Mouse (Mus musculus): ENCODE data around the gene Olfr385. TPM values are rescaled to one million over a fixed set of nuclear protein-coding genes. Genes with fewer than 3 reads are reported as not detected.
"Not testable (repeated sequence)": the region's sequence is repeated elsewhere in the genome, so short reads cannot be mapped to it uniquely, and the experiment has no call there.

Olfr385 gene
- total RNA-seq (2014; rRNA removed; ENCODE audit: low replicate concordance) (not detected in 2 replicates), polyA plus RNA-seq (2015; fragmentation: Nextera tagmentation; extraction: Ambion mirVana) (not detected in 2 replicates)

DNA sequence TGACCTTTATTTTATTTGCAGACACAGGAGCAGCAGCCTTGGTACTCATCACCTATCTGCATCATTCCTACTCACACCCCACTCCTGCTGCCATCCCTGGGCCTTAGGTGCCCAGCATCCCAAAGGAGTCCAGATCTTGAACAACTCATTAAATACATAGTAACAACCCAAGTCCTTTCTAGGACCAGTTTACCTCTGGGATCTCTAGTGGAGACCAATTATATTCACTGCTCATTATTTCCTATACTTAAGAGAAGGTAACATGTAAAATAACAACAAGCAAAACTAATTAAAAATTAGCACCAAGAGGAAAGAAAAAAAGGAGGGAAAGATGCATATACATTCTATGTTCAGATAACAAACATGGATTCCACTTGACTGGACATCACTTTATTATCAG is at the start of gene Olfr385:
Gene Olfr385 (minus strand): TSS at position 101 of the 400 bp plus-strand sequence.
- H3K4me1 ChIP-seq (ENCODE audit: control insufficient read depth, insufficient read depth) = no peaks in the 10 kb centered on the region

DNA sequence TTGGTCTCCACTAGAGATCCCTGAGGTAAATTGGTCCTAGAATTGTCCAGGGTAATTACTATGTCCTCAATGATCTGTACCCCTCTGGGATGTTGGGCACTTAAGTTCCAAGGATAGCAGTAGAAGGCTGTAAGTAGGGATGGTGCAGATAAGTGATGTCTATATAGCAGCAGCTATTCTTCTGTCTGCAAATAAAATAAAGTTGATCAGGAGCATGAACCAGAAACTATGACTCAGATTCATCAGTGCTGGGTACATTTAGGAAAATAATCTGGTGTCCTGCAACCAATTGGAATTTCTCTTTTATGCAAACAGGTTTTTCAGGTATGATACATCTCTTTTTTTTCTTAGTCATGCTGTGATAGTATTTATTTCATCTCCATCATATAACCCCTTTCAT is 5.5 kb upstream of the Olfr385 start, which contains the start of gene Olfr384:
Gene Olfr384 (plus strand): TSS at position 301 of the 400 bp plus-strand sequence.
- H3K9me3 ChIP-seq (replicated peaks; ENCODE audit: control insufficient read depth, low read length) = 0 out of 2 replicates have a peak, but pooled peaks cover 4% of the 10 kb centered on the region
- no peak for DNase-seq (ENCODE audit: low spot score)
- no peaks in the 10 kb centered on the region for H3K4me1 ChIP-seq (ENCODE audit: control insufficient read depth, insufficient read depth)
- no peak within 1 kb of the TSS for H3K4me2 ChIP-seq (ENCODE audit: low read depth, low read length)
- no peak within 1 kb of the TSS for H3K9ac ChIP-seq (replicated peaks; ENCODE audit: low read depth, low read length)
- TF ChIP-seq CTCF (IDR thresholded peaks at IDR 0.05; ENCODE audit: low read depth) = no peak
- no peak for TF ChIP-seq EP300 (IDR thresholded peaks at IDR 0.05; ENCODE audit: low read depth)
- no peak within 1 kb of the TSS for H3K4me3 ChIP-seq (ENCODE audit: low read depth, low read length)
- ATAC-seq (ENCODE audit: insufficient read depth, low read depth) = no peak
- H3K27ac ChIP-seq (ENCODE audit: low read depth) = no peak within 1 kb of the TSS
- H3K27me3 ChIP-seq (ENCODE audit: control insufficient read depth, insufficient read depth, low read length) = no peaks in the 10 kb centered on the region
- no peaks in the 10 kb centered on the region for H3K36me3 ChIP-seq (replicated peaks; ENCODE audit: control insufficient read depth, insufficient read depth, low read length)

More for the DNA sequence above, at the start of gene Olfr385:
- no peak for TF ChIP-seq CTCF (IDR thresholded peaks at IDR 0.05; ENCODE audit: low read depth)
- TF ChIP-seq EP300 (IDR thresholded peaks at IDR 0.05; ENCODE audit: low read depth) = no peak
- no peak for DNase-seq (ENCODE audit: low spot score)
- no peaks in the 10 kb centered on the region for H3K27me3 ChIP-seq (ENCODE audit: control insufficient read depth, insufficient read depth, low read length)
- H3K9ac ChIP-seq (replicated peaks; ENCODE audit: low read depth, low read length) = no peak within 1 kb of the TSS
- no peak within 1 kb of the TSS for H3K4me2 ChIP-seq (ENCODE audit: low read depth, low read length)
- no peaks in the 10 kb centered on the region for H3K36me3 ChIP-seq (replicated peaks; ENCODE audit: control insufficient read depth, insufficient read depth, low read length)
- H3K9me3 ChIP-seq (replicated peaks; ENCODE audit: control insufficient read depth, low read length) = no peaks in the 10 kb centered on the region
- no peak within 1 kb of the TSS for H3K4me3 ChIP-seq (ENCODE audit: low read depth, low read length)
- no peak for ATAC-seq (ENCODE audit: insufficient read depth, low read depth)
- H3K27ac ChIP-seq (ENCODE audit: low read depth) = no peak within 1 kb of the TSS

GRCm38 (mm10) chr11:73583188-73583587 is 9.6 kb downstream of the Olfr385 start:
- not testable (repeated sequence) for H3K4me3 ChIP-seq (ENCODE audit: low read depth, low read length); H3K27me3 ChIP-seq (ENCODE audit: control insufficient read depth, insufficient read depth, low read length); H3K9me3 ChIP-seq (replicated peaks; ENCODE audit: control insufficient read depth, low read length); H3K4me1 ChIP-seq (ENCODE audit: control insufficient read depth, insufficient read depth); ATAC-seq (ENCODE audit: insufficient read depth, low read depth); DNase-seq (ENCODE audit: low spot score); H3K27ac ChIP-seq (ENCODE audit: low read depth); H3K4me2 ChIP-seq (ENCODE audit: low read depth, low read length); H3K9ac ChIP-seq (replicated peaks; ENCODE audit: low read depth, low read length); H3K36me3 ChIP-seq (replicated peaks; ENCODE audit: control insufficient read depth, insufficient read depth, low read length)
- WGBS = 50% methylated on average over 1 of the region's 1 CpGs

DNA sequence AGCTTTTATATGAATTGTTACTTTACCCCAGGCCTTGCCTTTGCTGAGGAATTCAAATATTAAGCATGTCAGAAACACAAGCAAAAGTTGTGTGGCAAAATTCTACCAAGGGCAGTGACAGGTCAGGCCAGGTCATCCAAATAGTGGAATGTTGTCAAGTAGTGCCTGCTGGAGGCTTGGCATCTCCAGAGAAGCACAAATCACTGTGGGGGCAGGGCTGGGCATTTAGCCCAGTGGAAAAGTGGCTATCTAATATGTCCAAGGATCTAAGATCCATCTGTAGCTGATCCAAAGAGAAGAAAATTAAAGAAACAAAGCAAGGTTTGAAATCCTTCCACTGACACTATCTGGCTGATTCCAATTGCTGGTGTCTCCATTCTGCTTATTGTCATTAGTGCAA is 12.9 kb downstream of the Olfr385 start:
- no peak for TF ChIP-seq CTCF (IDR thresholded peaks at IDR 0.05; ENCODE audit: low read depth)
- no peak for TF ChIP-seq EP300 (IDR thresholded peaks at IDR 0.05; ENCODE audit: low read depth)
- H3K36me3 ChIP-seq (replicated peaks; ENCODE audit: control insufficient read depth, insufficient read depth, low read length) = no peaks in the 10 kb centered on the region
- no peak overlapping the region for H3K9ac ChIP-seq (replicated peaks; ENCODE audit: low read depth, low read length)
- no peak overlapping the region for H3K4me2 ChIP-seq (ENCODE audit: low read depth, low read length)
- H3K4me3 ChIP-seq (ENCODE audit: low read depth, low read length) = no peak overlapping the region
- H3K27me3 ChIP-seq (ENCODE audit: control insufficient read depth, insufficient read depth, low read length) = no peaks in the 10 kb centered on the region
- no peak overlapping the region for H3K27ac ChIP-seq (ENCODE audit: low read depth)
- 0 out of 2 replicates have a peak, but pooled peaks cover 4% of the 10 kb centered on the region for H3K9me3 ChIP-seq (replicated peaks; ENCODE audit: control insufficient read depth, low read length)
- H3K4me1 ChIP-seq (ENCODE audit: control insufficient read depth, insufficient read depth) = no peaks in the 10 kb centered on the region
- ATAC-seq (ENCODE audit: insufficient read depth, low read depth) = no peak
- DNase-seq (ENCODE audit: low spot score) = no peak

Other genes with a start within 250 kb of the Olfr385 start
- not detected in 2 replicates for gene Olfr20, start 242.2 kb downstream of the Olfr385 start, total RNA-seq (2014; rRNA removed; ENCODE audit: low replicate concordance)
- gene Olfr20, start 242.2 kb downstream of the Olfr385 start, polyA plus RNA-seq (2015; fragmentation: Nextera tagmentation; extraction: Ambion mirVana) = not detected in 2 replicates
- gene Olfr376, start 221.8 kb downstream of the Olfr385 start, total RNA-seq (2014; rRNA removed; ENCODE audit: low replicate concordance) = not detected in 2 replicates
- gene Olfr376, start 221.8 kb downstream of the Olfr385 start, polyA plus RNA-seq (2015; fragmentation: Nextera tagmentation; extraction: Ambion mirVana) = not detected in 2 replicates
- gene Olfr1, start 193.4 kb downstream of the Olfr385 start, total RNA-seq (2014; rRNA removed; ENCODE audit: low replicate concordance) = not detected in 2 replicates
- gene Olfr1, start 193.4 kb downstream of the Olfr385 start, polyA plus RNA-seq (2015; fragmentation: Nextera tagmentation; extraction: Ambion mirVana) = not detected in 2 replicates
- gene Olfr378, start 164.5 kb downstream of the Olfr385 start, total RNA-seq (2014; rRNA removed; ENCODE audit: low replicate concordance) = not detected in 2 replicates
- gene Olfr378, start 164.5 kb downstream of the Olfr385 start, polyA plus RNA-seq (2015; fragmentation: Nextera tagmentation; extraction: Ambion mirVana) = not detected in 2 replicates
- not detected in 2 replicates for gene Olfr380, start 135.5 kb downstream of the Olfr385 start, total RNA-seq (2014; rRNA removed; ENCODE audit: low replicate concordance)
- gene Olfr380, start 135.5 kb downstream of the Olfr385 start, polyA plus RNA-seq (2015; fragmentation: Nextera tagmentation; extraction: Ambion mirVana) = not detected in 2 replicates
- gene Olfr381, start 101.4 kb downstream of the Olfr385 start, total RNA-seq (2014; rRNA removed; ENCODE audit: low replicate concordance) = not detected in 2 replicates
- gene Olfr381, start 101.4 kb downstream of the Olfr385 start, polyA plus RNA-seq (2015; fragmentation: Nextera tagmentation; extraction: Ambion mirVana) = not detected in 2 replicates
- gene Olfr382, start 75.8 kb downstream of the Olfr385 start, total RNA-seq (2014; rRNA removed; ENCODE audit: low replicate concordance) = not detected in 2 replicates
- not detected in 2 replicates for gene Olfr382, start 75.8 kb downstream of the Olfr385 start, polyA plus RNA-seq (2015; fragmentation: Nextera tagmentation; extraction: Ambion mirVana)
- gene Olfr384, start 5.6 kb upstream of the Olfr385 start, total RNA-seq (2014; rRNA removed; ENCODE audit: low replicate concordance) = not detected in 2 replicates
- not detected in 2 replicates for gene Olfr384, start 5.6 kb upstream of the Olfr385 start, polyA plus RNA-seq (2015; fragmentation: Nextera tagmentation; extraction: Ambion mirVana)
- not detected in 2 replicates for gene Zfp735, start 95.8 kb upstream of the Olfr385 start, total RNA-seq (2014; rRNA removed; ENCODE audit: low replicate concordance)
- not detected in 2 replicates for gene Zfp735, start 95.8 kb upstream of the Olfr385 start, polyA plus RNA-seq (2015; fragmentation: Nextera tagmentation; extraction: Ambion mirVana)
- gene Olfr389, start 187.7 kb upstream of the Olfr385 start, total RNA-seq (2014; rRNA removed; ENCODE audit: low replicate concordance) = not detected in 2 replicates
- not detected in 2 replicates for gene Olfr389, start 187.7 kb upstream of the Olfr385 start, polyA plus RNA-seq (2015; fragmentation: Nextera tagmentation; extraction: Ambion mirVana)
- not detected in 2 replicates for gene Olfr390, start 190.0 kb upstream of the Olfr385 start, total RNA-seq (2014; rRNA removed; ENCODE audit: low replicate concordance)
- gene Olfr390, start 190.0 kb upstream of the Olfr385 start, polyA plus RNA-seq (2015; fragmentation: Nextera tagmentation; extraction: Ambion mirVana) = not detected in 2 replicates
- not detected in 2 replicates for gene Olfr391-ps, start 210.0 kb upstream of the Olfr385 start, total RNA-seq (2014; rRNA removed; ENCODE audit: low replicate concordance)
- gene Olfr391-ps, start 210.0 kb upstream of the Olfr385 start, polyA plus RNA-seq (2015; fragmentation: Nextera tagmentation; extraction: Ambion mirVana) = not detected in 2 replicates
- gene Olfr392, start 224.0 kb upstream of the Olfr385 start, total RNA-seq (2014; rRNA removed; ENCODE audit: low replicate concordance) = not detected in 2 replicates
- gene Olfr392, start 224.0 kb upstream of the Olfr385 start, polyA plus RNA-seq (2015; fragmentation: Nextera tagmentation; extraction: Ambion mirVana) = not detected in 2 replicates